Mouse (Mus musculus): ENCODE results near the gene Camta2. TPM values are rescaled to one million over a fixed set of nuclear protein-coding genes. Genes with fewer than 3 reads are reported as not detected.

Camta2 gene
- total RNA-seq, 2 experiments from 2014 or later, result 238 to 261 TPM

- no peak for TF ChIP-seq CTCF (IDR thresholded peaks at IDR 0.05)
- H3K4me3 ChIP-seq, result peak overlapping the region; percentile 55
- intact Hi-C loops (cut with DNase I), result loop anchor here (5.0 kb wide), 1 partner anchor 42 kb away; no protein-coding TSS in a partner anchor
- peak overlapping the region; percentile 99 for H3K27ac ChIP-seq
- no peak for DNase-seq (ENCODE audit: extremely low spot score in 1 of 2, low spot score in 2 of 2)
Observed at GRCm38 (mm10) chr11:70670483-70670882, 17.4 kb downstream of the Camta2 start.

- peak; percentile 63 to 65 for DNase-seq (ENCODE audit: extremely low spot score in 1 of 2, low spot score in 2 of 2)
- H3K4me3 ChIP-seq, result peak overlapping the region; percentile 55
- intact Hi-C loops (cut with DNase I), result loop anchor here (1.0 to 5.0 kb wide), 3 partner anchors 16 to 43 kb away; partner anchors contain the start of genes Rnf167 and Slc25a11
- peak overlapping the region; percentile 99 for H3K27ac ChIP-seq
- TF ChIP-seq CTCF (IDR thresholded peaks at IDR 0.05), result peak; percentile 61
Observed at GRCm38 (mm10) chr11:70669582-70670345, 18.1 kb downstream of the Camta2 start.

- H3K4me3 ChIP-seq, result peak within 1 kb of the TSS; percentile 55
- peak; percentile 93 to 97 for DNase-seq (ENCODE audit: extremely low spot score in 1 of 2, low spot score in 2 of 2)
- intact Hi-C loops (cut with DNase I), result loop anchor here (1.0 to 2.0 kb wide), 2 partner anchors 16 to 22 kb away; partner anchors contain the start of genes Rnf167 and Slc25a11
- peak within 1 kb of the TSS; percentile 99 for H3K27ac ChIP-seq
- TF ChIP-seq CTCF (IDR thresholded peaks at IDR 0.05), result no peak
Observed at GRCm38 (mm10) chr11:70668771-70669505, 19.0 kb downstream of the Camta2 start, which contains the start of gene Spag7. Gene Spag7, minus strand, starts transcription at chr11:70669416.

- Histone ChIP-seq H3K27ac (peak overlapping the region; percentile 76), H3K4me3 (peak overlapping the region; percentile 55)
- intact Hi-C loops (cut with DNase I), result loop anchor here (2.0 kb wide), 1 partner anchor 22 kb away; the partner anchor contains the start of genes Rnf167 and Slc25a11
- peak in 1 of 2 experiments; percentile 75 for DNase-seq (ENCODE audit: extremely low spot score in 1 of 2, low spot score in 2 of 2)
- TF ChIP-seq CTCF (IDR thresholded peaks at IDR 0.05), result no peak
Observed at GRCm38 (mm10) chr11:70668335-70668770, 19.6 kb downstream of the Camta2 start.

GRCm38 (mm10) chr11:70667271-70668150 is 20.4 kb downstream of the Camta2 start:
- intact Hi-C loops (cut with DNase I), result loop anchor here (2.0 kb wide), 1 partner anchor 21 kb away; the partner anchor contains the start of genes Rnf167 and Slc25a11
- DNase-seq (ENCODE audit: extremely low spot score in 1 of 2, low spot score in 2 of 2), result no peak
- TF ChIP-seq CTCF (IDR thresholded peaks at IDR 0.05), result no peak
- Histone ChIP-seq H3K27ac (peak overlapping the region; percentile 76), H3K4me3 (peak overlapping the region; percentile 55)

- Histone ChIP-seq H3K27ac (no peak overlapping the region), H3K4me3 (no peak overlapping the region)
- intact Hi-C loops (cut with DNase I), result no loop called here
- no peak for TF ChIP-seq CTCF (IDR thresholded peaks at IDR 0.05)
- DNase-seq (ENCODE audit: extremely low spot score in 1 of 2, low spot score in 2 of 2), result no peak
Observed at GRCm38 (mm10) chr11:70666687-70667086, 21.2 kb downstream of the Camta2 start.

- DNase-seq (ENCODE audit: extremely low spot score in 1 of 2, low spot score in 2 of 2), result no peak
- Histone ChIP-seq H3K4me3 (no peak overlapping the region), H3K27ac (no peak overlapping the region)
- TF ChIP-seq CTCF (IDR thresholded peaks at IDR 0.05), result no peak
- intact Hi-C loops (cut with DNase I), result no loop called here
Observed at GRCm38 (mm10) chr11:70664741-70665140, 23.2 kb downstream of the Camta2 start.

- no peak for TF ChIP-seq CTCF (IDR thresholded peaks at IDR 0.05)
- no peak overlapping the region for H3K4me3 ChIP-seq
- intact Hi-C loops (cut with DNase I), result no loop called here
- DNase-seq (ENCODE audit: extremely low spot score in 1 of 2, low spot score in 2 of 2), result no peak
- no peak overlapping the region for H3K27ac ChIP-seq
Observed at GRCm38 (mm10) chr11:70663957-70664356, 23.9 kb downstream of the Camta2 start.

GRCm38 (mm10) chr11:70663101-70663500 is 24.8 kb downstream of the Camta2 start:
- no peak for TF ChIP-seq CTCF (IDR thresholded peaks at IDR 0.05)
- Histone ChIP-seq H3K27ac (no peak overlapping the region), H3K4me3 (no peak overlapping the region)
- intact Hi-C loops (cut with DNase I), result no loop called here
- DNase-seq (ENCODE audit: extremely low spot score in 1 of 2, low spot score in 2 of 2), result no peak

GRCm38 (mm10) chr11:70660571-70660970 is 27.3 kb downstream of the Camta2 start:
- intact Hi-C loops (cut with DNase I), result no loop called here
- TF ChIP-seq CTCF (IDR thresholded peaks at IDR 0.05), result no peak
- no peak for DNase-seq (ENCODE audit: extremely low spot score in 1 of 2, low spot score in 2 of 2)
- Histone ChIP-seq H3K27ac (no peak overlapping the region), H3K4me3 (no peak overlapping the region)

- H3K27ac ChIP-seq, result no peak overlapping the region
- DNase-seq (ENCODE audit: extremely low spot score in 1 of 2, low spot score in 2 of 2), result no peak
- intact Hi-C loops (cut with DNase I), result loop anchor here (10.0 kb wide), 1 partner anchor 424 kb away; the partner anchor contains the start of genes 0610010K14Rik, Gm21988 and Rnasek
- TF ChIP-seq CTCF (IDR thresholded peaks at IDR 0.05), result no peak
- no peak overlapping the region for H3K4me3 ChIP-seq
Observed at GRCm38 (mm10) chr11:70658942-70659341, 29.0 kb downstream of the Camta2 start.
